Mouse (Mus musculus): ENCODE measurements around the gene Vmn2r84. TPM values are rescaled to one million over a fixed set of nuclear protein-coding genes. Genes with fewer than 3 reads are reported as not detected.
"Not testable (repeated sequence)": the region's sequence is repeated elsewhere in the genome, so short reads cannot be mapped to it uniquely, and the experiment has no call there.

Vmn2r84 gene
- 0.09 TPM in 1 of 2 replicates, not detected in the other for polyA plus RNA-seq (2012; ENCODE audit: insufficient read depth, insufficient read length, missing spikeins)

DNA sequence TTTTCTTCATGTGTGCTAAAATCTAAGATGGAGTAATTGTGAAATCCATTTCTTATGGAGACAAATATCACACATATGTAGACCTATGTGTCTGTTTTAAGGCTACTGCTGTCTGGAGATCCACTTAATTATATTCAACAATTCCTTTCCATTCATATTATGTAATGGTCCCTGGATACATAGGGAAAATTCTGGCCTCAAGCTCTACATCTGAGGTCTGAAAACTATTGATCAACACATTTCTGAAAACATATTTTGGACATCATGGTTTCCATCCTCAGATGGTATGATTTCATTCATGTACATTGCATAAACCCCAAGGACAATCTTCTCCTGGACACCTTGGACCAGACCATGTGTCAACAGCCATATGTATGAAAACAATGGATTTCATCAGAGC lies at the start of gene Vmn2r84:
Gene Vmn2r84 (minus strand): TSS at position 101 of the 400 bp plus-strand sequence.
- Histone ChIP-seq H3K27ac (ENCODE audit: insufficient read depth, low read depth, low read length) (no peak within 1 kb of the TSS), H3K4me1 (ENCODE audit: control insufficient read depth, insufficient read depth, low read length) (no peaks in the 10 kb centered on the region), H3K4me3 (ENCODE audit: insufficient read depth, low read length) (no peak within 1 kb of the TSS)
- no peak for TF ChIP-seq POLR2A (IDR thresholded peaks at IDR 0.05; ENCODE audit: borderline replicate concordance, low read depth, low read length)
- TF ChIP-seq CTCF (IDR thresholded peaks at IDR 0.05; ENCODE audit: low read depth, low read length) = no peak

DNA sequence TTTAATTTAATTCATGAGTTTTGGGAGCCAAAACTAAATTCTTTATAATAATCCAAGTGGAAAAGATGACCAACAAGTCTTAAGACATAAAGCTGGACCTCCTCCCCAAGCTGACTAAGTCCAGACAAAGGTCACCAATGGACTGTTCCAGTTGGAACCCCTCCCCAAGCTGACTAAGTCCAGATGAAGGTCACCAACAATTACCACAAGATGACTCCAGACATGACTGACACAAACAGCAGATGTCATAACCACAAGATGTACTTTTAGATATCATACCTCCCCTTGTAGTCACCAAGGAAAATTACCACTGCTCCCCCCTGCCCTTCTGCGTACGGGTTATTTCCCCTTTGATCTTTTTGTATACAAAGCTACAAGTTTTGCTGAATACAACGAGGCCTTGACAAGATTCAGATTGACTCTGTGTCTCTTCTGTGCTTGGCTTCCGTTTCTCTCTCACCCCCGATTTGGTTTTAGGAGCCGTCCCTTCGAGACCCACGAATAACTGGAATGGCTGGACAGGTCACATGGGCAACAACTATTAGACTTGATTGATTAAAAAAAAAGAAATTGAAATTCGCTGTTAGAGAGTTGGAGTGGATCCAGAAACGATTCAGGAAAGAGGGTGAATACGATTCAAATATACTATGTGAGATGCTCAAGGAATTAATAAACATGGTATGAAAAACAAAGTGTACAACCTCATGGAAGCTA lies 40.2 kb upstream of the Vmn2r84 start:
- not testable (repeated sequence) for H3K27ac ChIP-seq (ENCODE audit: insufficient read depth, low read depth, low read length); H3K4me3 ChIP-seq (ENCODE audit: insufficient read depth, low read length); H3K4me1 ChIP-seq (ENCODE audit: control insufficient read depth, insufficient read depth, low read length)

DNA sequence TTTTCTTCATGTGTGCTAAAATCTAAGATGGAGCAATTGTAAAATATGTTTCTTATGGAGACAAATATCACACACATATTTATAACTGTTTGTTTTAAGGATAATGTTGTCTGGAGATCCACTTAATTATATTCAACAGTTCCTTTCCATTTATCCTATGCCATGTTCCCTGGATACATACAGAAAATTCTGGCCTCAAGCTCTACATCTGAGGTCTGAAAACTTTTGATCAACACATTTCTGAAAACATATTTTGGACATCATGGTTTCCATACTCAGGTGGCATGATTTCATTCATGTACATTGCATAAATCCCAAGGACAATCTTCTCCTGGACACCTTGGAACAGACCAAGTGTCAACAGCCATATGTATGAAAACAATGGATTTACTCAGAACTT lies 35.5 kb upstream of the Vmn2r84 start, which contains the start of gene Vmn2r85:
Gene Vmn2r85 (minus strand): TSS at position 101 of the 400 bp plus-strand sequence.
- not testable (repeated sequence) for H3K27ac ChIP-seq (ENCODE audit: insufficient read depth, low read depth, low read length); H3K4me1 ChIP-seq (ENCODE audit: control insufficient read depth, insufficient read depth, low read length); H3K4me3 ChIP-seq (ENCODE audit: insufficient read depth, low read length)

DNA sequence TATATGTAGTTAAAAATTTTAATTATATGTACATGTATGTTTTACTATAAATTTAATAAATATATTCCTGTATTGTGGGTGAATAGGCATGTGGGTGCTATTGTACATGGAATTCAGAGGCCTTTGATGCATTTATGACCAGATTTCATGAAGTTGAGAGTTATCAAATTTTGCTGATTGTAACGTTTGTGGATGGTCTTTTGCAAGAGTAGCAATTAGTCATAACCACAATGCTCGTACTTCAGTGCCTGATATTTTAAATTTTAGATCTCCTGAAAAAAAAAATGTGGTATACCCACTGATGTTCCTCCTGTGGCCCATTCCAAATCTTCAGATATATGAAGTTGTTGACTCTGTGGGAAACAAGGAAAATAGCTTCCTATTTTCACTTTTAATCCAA lies 28.2 kb upstream of the Vmn2r84 start:
- not testable (repeated sequence) for H3K27ac ChIP-seq (ENCODE audit: insufficient read depth, low read depth, low read length); H3K4me3 ChIP-seq (ENCODE audit: insufficient read depth, low read length); H3K4me1 ChIP-seq (ENCODE audit: control insufficient read depth, insufficient read depth, low read length)

- TF ChIP-seq CTCF (IDR thresholded peaks at IDR 0.05; ENCODE audit: low read depth, low read length) (no peak), POLR2A (IDR thresholded peaks at IDR 0.05; ENCODE audit: borderline replicate concordance, low read depth, low read length) (no peak)
- no peak overlapping the region for H3K27ac ChIP-seq (ENCODE audit: insufficient read depth, low read depth, low read length)
- no peak overlapping the region for H3K4me3 ChIP-seq (ENCODE audit: insufficient read depth, low read length)
Observed at GRCm38 (mm10) chr10:130420401-130420800, 26.3 kb upstream of the Vmn2r84 start.

DNA sequence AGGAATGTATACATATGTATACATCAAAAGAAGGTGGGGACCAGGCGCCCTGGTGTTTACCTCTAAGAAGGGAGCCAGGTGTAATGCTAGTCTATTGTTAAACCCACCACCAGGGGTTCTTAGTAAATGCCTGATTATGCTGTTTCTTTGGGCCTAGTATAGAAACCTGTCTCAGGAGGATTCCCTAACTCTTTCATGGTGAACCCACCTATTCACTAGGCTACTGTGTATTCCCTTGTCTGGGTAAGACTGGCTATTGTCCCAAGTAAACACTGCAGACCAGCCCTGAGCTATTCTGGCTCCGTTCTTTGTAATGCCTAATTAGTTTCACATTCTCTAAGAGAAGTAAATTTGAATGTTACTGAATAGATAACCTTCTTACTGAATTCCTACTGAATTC lies 25.8 kb upstream of the Vmn2r84 start:
- H3K4me3 ChIP-seq (ENCODE audit: insufficient read depth, low read length); H3K27ac ChIP-seq (ENCODE audit: insufficient read depth, low read depth, low read length): not testable (repeated sequence)

More at GRCm38 (mm10) chr10:130420401-130420800, 26.3 kb upstream of the Vmn2r84 start:
- no peaks in the 10 kb centered on the region for H3K4me1 ChIP-seq (ENCODE audit: control insufficient read depth, insufficient read depth, low read length)

DNA sequence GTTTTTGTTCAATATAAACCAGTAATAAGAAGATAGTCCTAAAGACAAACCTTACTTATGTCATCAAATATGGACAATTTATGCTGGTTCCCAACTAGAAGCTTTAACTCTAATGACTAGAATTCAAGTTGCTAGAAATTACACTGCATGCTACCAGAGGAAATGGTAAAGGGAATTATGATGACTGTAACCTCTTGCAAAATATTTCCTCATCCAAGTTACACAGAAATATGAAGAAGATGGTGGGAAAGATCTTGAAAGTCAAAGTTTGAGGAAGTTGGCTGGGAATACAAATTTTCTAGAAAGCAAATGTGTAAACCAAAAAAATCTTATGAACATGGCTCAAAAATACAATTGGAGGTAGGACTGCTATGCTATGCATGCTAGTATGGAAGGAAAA lies 22.2 kb upstream of the Vmn2r84 start:
- not testable (repeated sequence) for H3K4me1 ChIP-seq (ENCODE audit: control insufficient read depth, insufficient read depth, low read length); H3K4me3 ChIP-seq (ENCODE audit: insufficient read depth, low read length); H3K27ac ChIP-seq (ENCODE audit: insufficient read depth, low read depth, low read length)

More for the DNA sequence above, 25.8 kb upstream of the Vmn2r84 start:
- not testable (repeated sequence) for H3K4me1 ChIP-seq (ENCODE audit: control insufficient read depth, insufficient read depth, low read length)

GRCm38 (mm10) chr10:130412167-130412698 lies 18.1 kb upstream of the Vmn2r84 start:
- not testable (repeated sequence) for H3K4me1 ChIP-seq (ENCODE audit: control insufficient read depth, insufficient read depth, low read length); H3K27ac ChIP-seq (ENCODE audit: insufficient read depth, low read depth, low read length); H3K4me3 ChIP-seq (ENCODE audit: insufficient read depth, low read length)

DNA sequence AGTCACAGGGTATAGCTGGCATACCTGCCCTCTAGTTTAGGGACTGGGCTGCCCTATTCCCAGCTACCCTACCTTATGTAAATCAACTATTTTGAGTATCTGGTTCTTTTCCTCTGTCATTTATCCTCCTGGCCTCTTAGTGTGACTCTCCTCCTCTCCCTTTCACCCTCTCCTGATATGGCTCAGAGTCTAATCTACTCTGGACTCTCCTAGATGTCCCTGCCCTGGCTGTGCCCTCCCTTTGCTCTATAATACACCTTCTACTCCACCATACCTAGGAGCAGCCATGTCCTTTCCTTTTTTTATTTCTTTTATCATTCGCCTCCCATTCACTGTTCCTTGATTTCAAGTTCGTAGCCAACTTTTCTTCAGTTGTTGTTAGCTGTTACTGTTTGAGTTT lies 19.0 kb downstream of the Vmn2r84 start:
- Histone ChIP-seq H3K4me3 (ENCODE audit: insufficient read depth, low read length) (no peak overlapping the region), H3K4me1 (ENCODE audit: control insufficient read depth, insufficient read depth, low read length) (no peaks in the 10 kb centered on the region), H3K27ac (ENCODE audit: insufficient read depth, low read depth, low read length) (no peak overlapping the region)
- TF ChIP-seq CTCF (IDR thresholded peaks at IDR 0.05; ENCODE audit: low read depth, low read length) = no peak
- no peak for TF ChIP-seq POLR2A (IDR thresholded peaks at IDR 0.05; ENCODE audit: borderline replicate concordance, low read depth, low read length)

DNA sequence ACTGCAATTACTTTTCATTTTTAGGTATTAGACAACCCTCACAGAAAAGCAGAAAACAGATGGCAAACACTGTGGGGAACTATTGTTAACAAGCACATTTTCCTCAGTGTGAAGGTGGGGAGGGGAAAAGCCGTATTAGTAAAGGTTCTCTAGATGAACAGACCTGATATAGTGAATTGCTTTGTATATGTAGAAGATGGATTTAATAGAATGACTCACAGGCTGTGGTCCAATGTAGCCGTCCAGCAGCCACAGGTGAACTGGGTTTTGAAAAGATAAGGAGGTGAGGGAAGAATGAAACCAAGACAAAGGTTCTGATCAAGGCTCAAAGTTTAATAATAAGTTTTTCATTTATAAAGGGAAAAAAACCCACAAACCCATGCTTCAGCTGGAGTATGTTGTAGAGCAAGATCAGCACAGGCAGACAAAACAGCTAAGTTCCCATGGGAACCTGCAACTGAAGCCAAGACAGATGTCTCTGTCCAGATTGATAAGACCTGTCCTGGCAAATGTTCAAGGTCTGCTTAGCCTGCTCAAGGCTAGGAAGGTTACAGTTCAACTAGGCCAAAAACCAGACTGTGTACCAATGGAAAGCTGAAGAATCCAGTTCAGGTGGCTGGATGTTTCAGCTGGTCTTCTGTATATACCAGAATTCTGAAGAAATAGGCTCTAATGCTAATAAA lies 21.5 kb downstream of the Vmn2r84 start:
- Histone ChIP-seq H3K4me1 (ENCODE audit: control insufficient read depth, insufficient read depth, low read length) (no peaks in the 10 kb centered on the region), H3K4me3 (ENCODE audit: insufficient read depth, low read length) (no peak overlapping the region), H3K27ac (ENCODE audit: insufficient read depth, low read depth, low read length) (no peak overlapping the region)
- TF ChIP-seq POLR2A (IDR thresholded peaks at IDR 0.05; ENCODE audit: borderline replicate concordance, low read depth, low read length) (no peak), CTCF (IDR thresholded peaks at IDR 0.05; ENCODE audit: low read depth, low read length) (no peak)

DNA sequence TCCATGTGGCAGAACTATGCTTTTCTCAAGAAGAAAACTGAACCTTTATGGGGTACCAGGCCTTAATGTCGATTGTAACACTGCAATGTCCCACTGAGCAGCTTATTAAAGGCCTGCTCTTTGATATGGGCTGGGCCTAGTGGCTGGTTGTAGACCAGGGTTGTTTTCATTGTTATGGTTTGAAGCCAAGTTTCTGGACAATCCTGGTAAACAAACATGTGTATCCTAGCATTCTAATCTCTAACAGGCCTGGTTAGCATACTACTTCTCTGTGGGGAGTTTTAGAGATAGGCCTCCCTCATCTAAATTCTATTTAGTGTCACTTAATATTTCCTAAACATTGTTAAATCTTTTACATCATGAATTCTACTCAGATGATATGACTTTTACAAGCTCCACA lies 22.5 kb downstream of the Vmn2r84 start:
- no peak overlapping the region for H3K27ac ChIP-seq (ENCODE audit: insufficient read depth, low read depth, low read length)
- no peaks in the 10 kb centered on the region for H3K4me1 ChIP-seq (ENCODE audit: control insufficient read depth, insufficient read depth, low read length)
- H3K4me3 ChIP-seq (ENCODE audit: insufficient read depth, low read length) = no peak overlapping the region
- no peak for TF ChIP-seq CTCF (IDR thresholded peaks at IDR 0.05; ENCODE audit: low read depth, low read length)
- TF ChIP-seq POLR2A (IDR thresholded peaks at IDR 0.05; ENCODE audit: borderline replicate concordance, low read depth, low read length) = no peak
